Mouse (Mus musculus): Measurements from ENCODE around the gene Olfr325. TPM values are rescaled to one million over a fixed set of nuclear protein-coding genes. Genes with fewer than 3 reads are reported as not detected.

The Olfr325 gene
- polyA plus RNA-seq, 1 experiment from 2014 or later, result not detected

DNA sequence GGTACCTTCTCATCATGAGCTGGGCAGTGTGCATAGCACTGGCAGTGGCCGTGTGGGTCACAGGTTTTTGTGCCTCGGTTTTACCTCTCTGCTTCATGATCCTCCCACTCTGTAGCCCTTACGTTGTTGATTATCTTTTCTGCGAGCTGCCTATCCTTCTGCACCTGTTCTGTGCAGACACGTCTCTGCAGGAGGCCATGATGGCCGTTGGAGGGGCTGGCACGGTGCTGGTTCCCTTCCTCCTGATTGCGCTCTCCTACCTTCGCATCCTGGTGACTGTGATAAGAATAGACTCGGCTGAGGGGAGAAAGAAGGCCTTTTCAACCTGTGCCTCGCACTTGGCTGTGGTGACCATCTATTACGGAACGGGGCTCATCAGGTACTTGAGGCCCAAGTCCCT lies 20.3 kb downstream of the Olfr325 start:
- Histone ChIP-seq H3K27me3 (ENCODE audit: control insufficient read depth, insufficient read depth, low read length) (no peaks in the 10 kb centered on the region), H3K4me2 (ENCODE audit: low read depth) (no peak overlapping the region), H3K27ac (ENCODE audit: low read depth, low read length) (no peak overlapping the region), H3K9me3 (ENCODE audit: control insufficient read depth, low read length) (no peaks in the 10 kb centered on the region), H3K4me3 (ENCODE audit: low read depth, low read length) (no peak overlapping the region), H3K9ac (ENCODE audit: low read length) (no peak overlapping the region), H3K36me3 (ENCODE audit: control insufficient read depth, insufficient read depth, low read length) (no peaks in the 10 kb centered on the region), H3K4me1 (ENCODE audit: control insufficient read depth, insufficient read depth, low read length) (no peaks in the 10 kb centered on the region)
- WGBS, result 88% methylated on average over 13 of the region's 13 CpGs
- ATAC-seq (ENCODE audit: insufficient read depth, low FRiP score, low TSS enrichment) (no peak), DNase-seq (ENCODE audit: low spot score) (no peak)

GRCm38 (mm10) chr11:58602062-58602461 lies 24.5 kb downstream of the Olfr325 start:
- Histone ChIP-seq H3K9ac (ENCODE audit: low read length) (no peak overlapping the region), H3K4me3 (ENCODE audit: low read depth, low read length) (no peak overlapping the region), H3K9me3 (ENCODE audit: control insufficient read depth, low read length) (no peaks in the 10 kb centered on the region), H3K4me2 (ENCODE audit: low read depth) (no peak overlapping the region), H3K36me3 (ENCODE audit: control insufficient read depth, insufficient read depth, low read length) (no peaks in the 10 kb centered on the region), H3K27me3 (ENCODE audit: control insufficient read depth, insufficient read depth, low read length) (no peaks in the 10 kb centered on the region), H3K27ac (ENCODE audit: low read depth, low read length) (no peak overlapping the region), H3K4me1 (ENCODE audit: control insufficient read depth, insufficient read depth, low read length) (no peaks in the 10 kb centered on the region)
- no peak for ATAC-seq (ENCODE audit: insufficient read depth, low FRiP score, low TSS enrichment)
- DNase-seq (ENCODE audit: low spot score), result no peak

DNA sequence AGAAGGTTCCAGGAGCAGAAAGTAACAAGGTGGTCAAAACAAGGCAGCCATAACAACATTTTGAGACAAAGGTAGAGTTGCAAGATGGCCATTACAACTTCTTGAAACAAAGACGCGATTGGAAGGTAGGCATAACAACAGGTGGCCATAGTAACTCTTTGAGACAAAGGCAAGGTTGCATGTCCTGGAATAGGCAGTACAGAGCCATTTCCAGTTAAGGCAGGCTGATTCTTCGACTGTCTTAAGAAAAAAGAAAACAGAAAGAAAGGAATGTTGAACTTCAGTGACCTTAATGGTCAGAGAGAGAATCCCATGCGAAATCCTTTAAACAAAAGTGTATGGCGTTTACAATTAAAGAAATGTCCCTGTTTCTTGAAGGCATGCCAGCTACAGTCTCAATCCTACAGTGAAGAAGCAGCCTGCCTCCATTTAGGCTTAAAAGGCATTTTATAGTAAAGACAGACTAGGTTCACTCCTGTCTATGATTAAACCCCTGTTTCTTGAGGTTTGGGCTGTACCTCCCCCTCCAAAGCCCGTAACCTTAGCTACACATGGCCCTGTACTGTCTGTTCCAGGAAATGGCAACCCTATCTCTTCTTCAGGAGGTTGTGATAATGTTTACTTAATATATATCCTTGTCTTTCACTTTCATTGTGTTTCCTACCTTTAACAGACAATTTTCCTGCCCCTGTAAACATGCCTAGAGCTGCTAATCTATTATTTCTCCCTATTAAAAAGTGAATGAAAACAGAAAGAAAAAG lies 25.4 kb downstream of the Olfr325 start:
- H3K4me3 ChIP-seq (ENCODE audit: low read depth, low read length), result no peak overlapping the region
- 86% methylated on average over 6 of the region's 6 CpGs for WGBS
- H3K4me1 ChIP-seq (ENCODE audit: control insufficient read depth, insufficient read depth, low read length), result no peaks in the 10 kb centered on the region
- no peak overlapping the region for H3K27ac ChIP-seq (ENCODE audit: low read depth, low read length)
- no peaks in the 10 kb centered on the region for H3K9me3 ChIP-seq (ENCODE audit: control insufficient read depth, low read length)
- ATAC-seq (ENCODE audit: insufficient read depth, low FRiP score, low TSS enrichment) (no peak), DNase-seq (ENCODE audit: low spot score) (no peak)
- H3K36me3 ChIP-seq (ENCODE audit: control insufficient read depth, insufficient read depth, low read length), result no peaks in the 10 kb centered on the region
- H3K9ac ChIP-seq (ENCODE audit: low read length), result no peak overlapping the region
- no peaks in the 10 kb centered on the region for H3K27me3 ChIP-seq (ENCODE audit: control insufficient read depth, insufficient read depth, low read length)
- H3K4me2 ChIP-seq (ENCODE audit: low read depth), result no peak overlapping the region

GRCm38 (mm10) chr11:58604688-58605087 lies 27.2 kb downstream of the Olfr325 start:
- no peaks in the 10 kb centered on the region for H3K9me3 ChIP-seq (ENCODE audit: control insufficient read depth, low read length)
- no peaks in the 10 kb centered on the region for H3K36me3 ChIP-seq (ENCODE audit: control insufficient read depth, insufficient read depth, low read length)
- 85% methylated on average over 2 of the region's 2 CpGs for WGBS
- ATAC-seq (ENCODE audit: insufficient read depth, low FRiP score, low TSS enrichment) (no peak), DNase-seq (ENCODE audit: low spot score) (no peak)
- H3K4me3 ChIP-seq (ENCODE audit: low read depth, low read length), result no peak overlapping the region
- no peak overlapping the region for H3K4me2 ChIP-seq (ENCODE audit: low read depth)
- H3K9ac ChIP-seq (ENCODE audit: low read length), result no peak overlapping the region
- H3K27me3 ChIP-seq (ENCODE audit: control insufficient read depth, insufficient read depth, low read length), result no peaks in the 10 kb centered on the region
- no peaks in the 10 kb centered on the region for H3K4me1 ChIP-seq (ENCODE audit: control insufficient read depth, insufficient read depth, low read length)
- no peak overlapping the region for H3K27ac ChIP-seq (ENCODE audit: low read depth, low read length)

GRCm38 (mm10) chr11:58605228-58605627 lies 27.7 kb downstream of the Olfr325 start:
- H3K4me3 ChIP-seq (ENCODE audit: low read depth, low read length), result no peak overlapping the region
- H3K9ac ChIP-seq (ENCODE audit: low read length), result no peak overlapping the region
- ATAC-seq (ENCODE audit: insufficient read depth, low FRiP score, low TSS enrichment) (no peak), DNase-seq (ENCODE audit: low spot score) (no peak)
- no peak overlapping the region for H3K27ac ChIP-seq (ENCODE audit: low read depth, low read length)
- H3K36me3 ChIP-seq (ENCODE audit: control insufficient read depth, insufficient read depth, low read length), result no peaks in the 10 kb centered on the region
- no peaks in the 10 kb centered on the region for H3K9me3 ChIP-seq (ENCODE audit: control insufficient read depth, low read length)
- no peaks in the 10 kb centered on the region for H3K4me1 ChIP-seq (ENCODE audit: control insufficient read depth, insufficient read depth, low read length)
- no peaks in the 10 kb centered on the region for H3K27me3 ChIP-seq (ENCODE audit: control insufficient read depth, insufficient read depth, low read length)
- H3K4me2 ChIP-seq (ENCODE audit: low read depth), result no peak overlapping the region
- WGBS, result 93% methylated on average over 3 of the region's 3 CpGs

- no peaks in the 10 kb centered on the region for H3K9me3 ChIP-seq (ENCODE audit: control insufficient read depth, low read length)
- DNase-seq (ENCODE audit: low spot score) (no peak), ATAC-seq (ENCODE audit: insufficient read depth, low FRiP score, low TSS enrichment) (no peak)
- no peak overlapping the region for H3K27ac ChIP-seq (ENCODE audit: low read depth, low read length)
- H3K27me3 ChIP-seq (ENCODE audit: control insufficient read depth, insufficient read depth, low read length), result no peaks in the 10 kb centered on the region
- H3K4me3 ChIP-seq (ENCODE audit: low read depth, low read length), result no peak overlapping the region
- H3K36me3 ChIP-seq (ENCODE audit: control insufficient read depth, insufficient read depth, low read length), result no peaks in the 10 kb centered on the region
- no peaks in the 10 kb centered on the region for H3K4me1 ChIP-seq (ENCODE audit: control insufficient read depth, insufficient read depth, low read length)
- no peak overlapping the region for H3K4me2 ChIP-seq (ENCODE audit: low read depth)
- WGBS, result 91% methylated on average over 12 of the region's 12 CpGs
- no peak overlapping the region for H3K9ac ChIP-seq (ENCODE audit: low read length)
These were observed 28.8 kb downstream of the Olfr325 start for GRCm38 (mm10) chr11:58606177-58606919.

GRCm38 (mm10) chr11:58607030-58607429 lies 29.5 kb downstream of the Olfr325 start:
- Histone ChIP-seq H3K4me2 (ENCODE audit: low read depth) (no peak overlapping the region), H3K9ac (ENCODE audit: low read length) (no peak overlapping the region), H3K9me3 (ENCODE audit: control insufficient read depth, low read length) (no peaks in the 10 kb centered on the region), H3K27me3 (ENCODE audit: control insufficient read depth, insufficient read depth, low read length) (no peaks in the 10 kb centered on the region), H3K36me3 (ENCODE audit: control insufficient read depth, insufficient read depth, low read length) (no peaks in the 10 kb centered on the region), H3K4me3 (ENCODE audit: low read depth, low read length) (no peak overlapping the region), H3K4me1 (ENCODE audit: control insufficient read depth, insufficient read depth, low read length) (no peaks in the 10 kb centered on the region), H3K27ac (ENCODE audit: low read depth, low read length) (no peak overlapping the region)
- no peak for DNase-seq (ENCODE audit: low spot score)
- no peak for ATAC-seq (ENCODE audit: insufficient read depth, low FRiP score, low TSS enrichment)
- 85% methylated on average over 6 of the region's 6 CpGs for WGBS

- Histone ChIP-seq H3K9ac (ENCODE audit: low read length) (no peak overlapping the region), H3K9me3 (ENCODE audit: control insufficient read depth, low read length) (no peaks in the 10 kb centered on the region), H3K36me3 (ENCODE audit: control insufficient read depth, insufficient read depth, low read length) (no peaks in the 10 kb centered on the region), H3K4me1 (ENCODE audit: control insufficient read depth, insufficient read depth, low read length) (no peaks in the 10 kb centered on the region), H3K27me3 (ENCODE audit: control insufficient read depth, insufficient read depth, low read length) (no peaks in the 10 kb centered on the region), H3K27ac (ENCODE audit: low read depth, low read length) (no peak overlapping the region), H3K4me2 (ENCODE audit: low read depth) (no peak overlapping the region), H3K4me3 (ENCODE audit: low read depth, low read length) (no peak overlapping the region)
- WGBS, result 59% methylated on average over 3 of the region's 3 CpGs
- DNase-seq (ENCODE audit: low spot score) (no peak), ATAC-seq (ENCODE audit: insufficient read depth, low FRiP score, low TSS enrichment) (no peak)
These were observed 35.8 kb downstream of the Olfr325 start for GRCm38 (mm10) chr11:58613359-58613758.

DNA sequence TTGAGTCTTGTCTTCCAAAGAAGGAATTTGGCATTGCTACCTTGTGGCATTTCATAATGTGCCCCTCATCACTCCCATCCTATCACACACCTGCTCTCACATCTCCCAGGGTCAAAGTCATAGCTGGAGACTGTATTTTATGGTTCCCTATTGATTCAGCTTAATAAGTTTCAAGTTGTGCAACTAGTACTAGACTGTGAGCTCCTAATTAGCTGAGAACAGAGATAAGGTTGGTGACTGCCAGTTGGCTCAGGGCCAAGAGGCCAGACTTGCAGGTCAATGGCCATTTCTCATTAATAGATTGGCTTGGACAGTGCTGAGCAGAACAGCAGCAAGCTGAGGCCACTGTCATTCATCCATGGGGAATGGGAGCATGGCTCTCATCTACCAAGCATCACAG lies 37.0 kb downstream of the Olfr325 start:
- H3K36me3 ChIP-seq (ENCODE audit: control insufficient read depth, insufficient read depth, low read length), result no peaks in the 10 kb centered on the region
- DNase-seq (ENCODE audit: low spot score) (no peak), ATAC-seq (ENCODE audit: insufficient read depth, low FRiP score, low TSS enrichment) (no peak)
- no peak overlapping the region for H3K9ac ChIP-seq (ENCODE audit: low read length)
- no peaks in the 10 kb centered on the region for H3K4me1 ChIP-seq (ENCODE audit: control insufficient read depth, insufficient read depth, low read length)
- no peaks in the 10 kb centered on the region for H3K27me3 ChIP-seq (ENCODE audit: control insufficient read depth, insufficient read depth, low read length)
- H3K27ac ChIP-seq (ENCODE audit: low read depth, low read length), result no peak overlapping the region
- H3K9me3 ChIP-seq (ENCODE audit: control insufficient read depth, low read length), result no peaks in the 10 kb centered on the region
- no peak overlapping the region for H3K4me3 ChIP-seq (ENCODE audit: low read depth, low read length)
- H3K4me2 ChIP-seq (ENCODE audit: low read depth), result no peak overlapping the region
